Mouse (Mus musculus) erythroid progenitor cell, adult 5-6 weeks (primary cell): Measurements from ENCODE around the gene Sult6b2. TPM values are rescaled to one million over a fixed set of nuclear protein-coding genes. Genes with fewer than 3 reads are reported as not detected.

ENCODE experiments used
- ATAC-seq: replicated peaks from 2 replicates; pipeline ENCODE4 v1.8.0; 2016; ENCODE audit warnings: moderate number of reproducible peaks, mild to moderate bottlenecking, moderate TSS enrichment, inconsistent platforms; ENCODE audit not compliant: poor library complexity, low FRiP score, severe bottlenecking
- total RNA-seq, 2 experiments: library from RNA; stranded (forward) in 1 of 2; stranded (reverse) in 1 of 2; fragments of 150-400 nt in 1 of 2; fragments of 186-747, 209-891 nt in 1 of 2; gene quantifications; 2 replicates each; pipeline versions ENCODE4 v1.2.3 to v1.2.4; 2015 to 2017; ENCODE audit warnings: low replicate concordance in 2 of 2

Sult6b2 gene
- total RNA-seq, 2 experiments from 2014 or later, result not detected

DNA sequence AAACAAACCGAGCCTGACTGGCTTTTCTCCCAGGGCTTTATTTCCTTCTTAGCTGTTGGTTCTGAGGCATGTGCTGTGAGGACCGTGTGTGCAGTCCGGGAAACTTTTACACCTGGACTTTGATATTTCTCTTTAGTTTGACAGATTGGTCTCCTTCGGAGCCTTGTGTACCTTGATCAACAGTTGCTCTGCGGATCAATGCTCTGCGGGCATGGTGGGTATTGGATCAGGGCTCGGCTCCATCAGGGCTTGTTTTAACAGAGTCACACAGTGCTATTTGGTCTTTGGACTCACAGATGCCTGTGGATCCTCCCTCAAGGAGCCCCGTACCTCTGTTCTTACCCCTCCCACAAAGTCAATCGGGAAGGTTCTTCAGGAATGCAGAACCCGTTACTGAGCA, 9.7 kb upstream of the Sult6b2 start:
- no peak for ATAC-seq

DNA sequence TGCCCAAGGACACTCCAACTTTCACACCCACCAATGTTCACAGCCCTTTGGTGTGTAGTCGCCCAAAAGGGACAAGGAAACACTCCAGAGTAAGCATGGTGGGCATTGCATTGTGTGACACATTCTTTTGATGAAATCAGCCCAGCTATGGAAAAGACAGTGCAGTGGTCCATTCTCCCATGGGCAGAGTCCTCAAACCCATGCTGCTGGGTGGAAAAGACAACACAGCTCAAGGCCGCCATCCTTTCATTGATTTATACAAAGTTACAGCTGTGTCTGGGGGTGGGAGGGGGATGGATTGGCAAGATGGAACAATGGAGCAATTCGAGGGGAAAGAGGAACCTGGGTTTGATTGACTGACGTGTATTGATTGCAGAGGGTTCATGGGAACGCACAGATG, 8.7 kb upstream of the Sult6b2 start:
- ATAC-seq, result no peak

DNA sequence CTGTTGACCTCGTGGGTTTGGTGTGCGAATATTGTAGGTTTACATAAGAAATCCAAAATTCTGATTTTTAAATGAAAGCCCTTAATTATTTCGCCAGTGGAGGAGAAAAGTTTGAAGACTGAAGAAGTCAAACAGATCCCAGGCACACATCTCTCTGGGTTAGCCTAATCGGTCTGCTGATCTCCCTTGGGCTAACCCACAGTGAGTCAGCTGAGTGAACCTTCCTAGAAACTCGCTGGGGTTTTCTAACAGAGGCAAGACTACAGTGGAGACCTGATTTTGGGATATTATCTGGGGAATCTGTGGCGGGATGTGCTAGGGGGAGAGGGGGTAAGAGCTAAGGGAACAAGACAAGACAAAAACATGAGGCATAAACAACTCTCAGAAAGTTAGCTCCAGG, 5.9 kb upstream of the Sult6b2 start:
- no peak for ATAC-seq

DNA sequence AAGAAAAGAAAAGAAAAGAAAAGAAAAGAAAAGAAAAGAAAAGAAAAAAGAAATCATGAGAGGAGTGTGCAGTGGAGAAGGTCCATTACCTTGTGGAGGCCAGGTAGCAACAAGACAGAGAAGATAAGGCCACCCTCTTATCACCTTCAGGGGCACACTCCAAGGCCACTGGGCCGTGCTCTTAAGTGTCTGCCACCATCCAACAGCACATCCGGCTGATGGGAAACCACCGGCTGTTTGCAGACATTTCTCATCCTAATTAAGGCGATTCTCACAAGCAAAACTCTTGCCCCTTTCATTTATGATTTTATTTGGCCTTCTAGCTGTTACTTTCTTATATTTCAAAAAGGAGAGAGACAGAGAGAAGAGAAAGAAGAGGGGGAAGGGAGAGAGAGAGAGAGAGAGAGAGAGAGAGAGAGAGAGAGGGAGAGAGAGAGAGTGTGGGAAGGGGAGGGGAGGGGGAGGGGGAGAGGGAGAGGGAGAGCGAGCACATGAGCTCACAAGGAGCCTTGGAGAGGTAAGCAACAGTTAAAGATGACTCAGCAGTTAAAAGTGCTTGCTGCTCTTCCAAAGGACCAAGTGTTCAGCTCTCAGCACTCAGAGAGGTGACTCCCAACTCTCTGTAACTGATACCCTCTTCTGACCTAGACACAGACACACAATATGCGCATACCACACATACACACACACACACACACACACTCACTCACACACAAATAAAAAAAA, 5.2 kb upstream of the Sult6b2 start:
- no peak for ATAC-seq

DNA sequence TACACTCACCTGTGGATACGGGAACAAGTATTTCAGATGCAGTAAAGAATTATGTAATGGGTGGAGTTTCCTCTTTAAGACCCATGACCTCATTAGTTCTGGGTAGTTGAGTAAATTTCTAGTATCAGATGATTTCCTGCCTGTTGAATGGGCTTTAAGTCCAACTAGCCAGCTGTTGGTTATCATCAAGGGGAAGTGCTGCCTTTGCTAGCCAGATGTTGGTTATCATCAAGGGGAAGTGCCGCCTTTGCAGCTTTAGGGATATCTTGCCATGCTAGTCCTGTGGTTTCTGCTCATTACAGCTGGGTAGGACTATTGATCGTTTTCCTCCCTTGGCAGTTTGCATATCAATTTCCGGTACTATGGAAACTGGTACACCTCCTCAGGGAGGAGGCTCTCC, 2.0 kb upstream of the Sult6b2 start:
- ATAC-seq, result no peak

DNA sequence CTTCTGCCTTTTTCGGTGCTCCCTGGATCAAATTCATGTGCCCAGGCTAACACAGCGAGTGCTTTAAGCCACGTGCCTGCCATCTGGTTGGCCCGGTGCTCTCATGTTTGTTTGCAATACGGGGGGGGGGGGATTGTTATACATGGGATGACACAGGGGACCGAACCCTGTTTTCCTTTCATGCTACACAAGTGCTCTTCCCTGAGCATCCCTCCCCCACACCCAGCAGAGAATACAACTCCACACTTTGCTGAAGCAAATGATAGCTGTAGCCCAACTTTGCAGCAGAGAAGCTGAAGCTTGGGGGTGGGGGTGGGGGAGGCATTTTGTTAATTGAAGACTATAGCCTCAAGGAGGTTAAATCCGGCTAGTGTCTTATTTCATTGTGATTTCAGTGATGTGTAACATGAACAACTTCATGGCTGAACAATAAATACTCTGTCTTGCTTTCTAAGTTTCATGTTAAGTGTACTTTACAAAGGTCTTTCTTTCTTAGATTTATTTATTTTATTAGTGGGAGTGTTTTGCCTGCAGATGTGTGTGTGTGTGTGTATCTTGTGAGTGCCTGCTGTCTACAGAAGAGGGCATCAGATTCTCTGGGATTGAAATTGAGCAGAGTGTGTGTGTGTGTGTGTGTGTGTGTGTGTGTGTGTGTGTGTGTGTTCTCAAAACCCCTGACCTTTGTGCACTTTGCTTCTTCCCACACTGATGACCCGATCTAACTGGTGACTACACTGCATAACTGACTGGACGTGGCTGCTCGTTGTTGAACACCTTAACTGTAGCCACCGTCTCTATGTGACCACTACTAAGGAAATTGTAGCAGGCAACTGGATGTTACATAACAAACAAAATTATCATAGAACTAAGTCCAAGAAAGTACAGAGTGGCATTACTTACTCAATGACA, 1.4 kb downstream of the Sult6b2 start:
- ATAC-seq, result no peak

DNA sequence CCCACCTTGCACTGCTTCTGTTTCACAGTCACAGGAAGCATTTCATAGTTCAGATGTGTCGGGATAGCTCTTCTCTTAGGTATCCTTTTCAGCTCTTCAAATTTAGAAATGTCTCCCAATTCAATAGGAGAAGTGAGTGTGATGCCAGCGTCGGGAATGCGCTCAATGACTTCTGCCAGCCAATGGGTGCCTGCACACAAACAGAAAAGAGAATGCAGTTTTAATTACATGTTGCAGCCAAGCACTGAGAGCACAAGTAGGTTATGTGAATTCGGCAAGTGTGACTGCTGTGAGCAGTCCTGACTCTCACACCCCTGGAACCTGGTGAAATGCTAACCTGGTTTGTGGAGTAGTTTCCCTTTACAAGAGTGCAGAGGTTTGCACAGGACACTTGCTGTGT, 2.6 kb downstream of the Sult6b2 start:
- ATAC-seq, result no peak

DNA sequence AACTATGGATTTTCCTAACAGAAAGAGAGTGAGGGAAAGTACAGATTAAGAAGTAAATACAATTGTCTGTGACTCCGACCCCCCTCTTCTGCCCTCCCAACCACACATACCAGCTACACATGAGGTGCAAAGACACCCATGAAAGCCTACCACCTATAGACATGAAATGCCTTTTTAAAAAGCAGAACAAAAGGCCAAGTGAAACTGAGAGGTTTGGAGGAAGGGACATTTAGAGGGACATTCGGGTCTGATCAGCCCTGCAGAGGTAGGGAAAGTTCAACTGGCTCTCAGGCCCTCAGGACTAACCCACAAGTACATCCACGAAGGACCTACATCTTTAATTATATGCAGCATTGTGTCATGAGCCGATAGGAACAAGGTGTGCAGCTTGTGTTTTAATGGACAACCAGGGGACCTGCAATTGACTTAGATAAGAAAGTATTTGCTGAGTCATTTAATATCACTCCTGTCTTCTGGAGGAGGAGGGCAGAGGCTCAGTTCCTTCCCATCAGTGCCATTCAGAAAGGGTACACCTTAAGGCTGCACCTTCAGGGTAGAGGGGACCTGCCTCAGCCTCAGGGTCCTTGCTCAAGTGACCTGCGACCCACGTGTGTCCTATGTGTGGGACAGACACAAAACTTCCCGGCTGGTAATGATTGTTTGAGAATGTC, 4.5 kb downstream of the Sult6b2 start:
- ATAC-seq, result 0 out of 2 replicates have a peak, but pooled peaks have one; percentile 34

DNA sequence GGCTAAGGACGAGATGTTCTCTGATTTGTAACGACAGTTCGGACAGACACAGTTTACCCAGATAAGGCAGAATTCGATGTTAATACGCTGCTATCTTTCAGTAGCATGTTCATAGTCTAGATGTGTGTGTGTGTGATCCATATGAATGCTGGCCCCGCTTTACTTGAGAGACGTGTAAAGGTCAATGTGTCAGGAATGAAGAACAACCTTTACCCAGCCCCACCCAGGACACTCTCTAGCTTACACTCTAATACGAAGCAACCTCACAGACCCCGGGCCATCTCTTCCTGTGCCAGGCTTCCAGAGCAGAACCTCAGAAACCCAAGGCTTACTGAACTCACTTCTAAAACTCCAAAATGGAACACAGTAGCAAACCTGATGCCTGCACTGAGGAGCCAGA, 5.5 kb downstream of the Sult6b2 start:
- ATAC-seq, result no peak

DNA sequence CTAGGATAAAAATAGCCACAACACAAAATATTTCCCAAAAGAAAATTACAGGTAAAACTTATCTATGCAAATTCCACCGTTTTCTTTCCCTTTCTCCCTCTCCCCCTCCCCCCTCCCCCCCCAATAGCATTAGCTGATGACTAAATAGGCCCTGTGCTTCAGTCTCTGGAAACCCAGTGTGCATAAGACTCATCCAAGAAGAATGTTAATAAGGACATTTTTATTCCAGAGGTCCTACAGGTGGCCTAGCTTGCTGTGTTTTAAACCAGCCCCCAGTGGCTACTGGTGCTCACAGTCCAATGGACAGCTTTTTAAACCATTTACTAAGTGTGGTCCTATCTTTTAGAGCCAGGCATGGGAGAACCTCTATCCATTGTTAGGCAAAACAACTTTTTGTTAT, 6.3 kb downstream of the Sult6b2 start:
- ATAC-seq, result no peak

DNA sequence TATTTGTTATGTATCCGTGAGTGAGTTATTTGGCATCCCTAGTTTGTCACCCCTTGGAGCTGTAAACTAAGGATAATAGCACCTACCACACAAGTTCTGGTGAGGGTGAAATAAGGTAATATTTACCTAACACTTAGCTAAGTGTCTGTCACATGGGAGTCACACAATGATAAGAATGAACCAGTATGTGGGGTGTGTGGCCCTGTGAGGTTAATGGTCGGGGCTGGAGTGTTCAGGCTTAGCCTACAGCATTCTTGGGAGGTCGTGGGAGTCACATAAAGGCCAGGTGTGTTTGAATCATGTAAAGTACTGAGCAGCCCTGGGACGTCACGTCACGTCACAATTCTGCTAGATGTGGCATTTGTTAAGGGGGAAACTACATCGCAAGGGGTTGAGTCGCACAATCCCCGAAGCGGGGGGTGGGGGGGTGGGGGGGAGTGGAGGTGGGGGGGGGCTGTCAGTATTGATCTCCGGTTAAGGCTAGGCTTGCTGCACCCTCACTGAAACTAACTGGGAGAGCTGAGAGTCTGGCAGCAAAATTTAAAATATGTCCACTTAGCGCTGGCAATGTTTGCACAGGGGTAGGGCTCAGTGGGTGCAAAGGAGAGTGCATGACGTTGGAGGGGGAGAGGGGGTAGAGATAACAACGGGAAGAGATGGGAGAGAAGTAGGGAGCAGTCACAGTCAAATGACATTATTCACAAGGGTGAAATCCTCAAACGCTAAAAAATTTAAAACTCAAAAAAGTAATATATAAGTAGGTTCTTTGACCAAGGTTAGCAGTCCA, 8.5 kb downstream of the Sult6b2 start:
- ATAC-seq, result no peak

DNA sequence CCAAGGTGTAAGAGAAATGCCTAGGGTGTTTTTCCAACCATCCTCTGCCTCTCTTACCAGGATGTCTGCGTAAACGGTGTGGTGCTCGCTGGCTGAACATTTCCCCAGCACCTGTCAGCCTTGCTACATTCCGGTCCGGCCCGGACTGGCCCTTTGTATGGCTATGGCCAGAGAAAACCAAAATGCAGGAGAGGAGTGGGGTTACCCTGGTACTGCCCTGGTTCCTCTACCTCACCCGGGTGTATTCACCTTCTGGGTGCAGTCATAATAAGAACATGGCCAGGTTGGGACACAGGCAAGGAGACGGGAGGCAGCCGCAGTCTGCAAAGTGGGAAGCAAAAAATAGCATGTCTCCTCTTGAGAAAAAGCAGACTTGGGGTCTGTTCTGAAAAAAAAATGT, 9.2 kb downstream of the Sult6b2 start:
- ATAC-seq, result no peak

DNA sequence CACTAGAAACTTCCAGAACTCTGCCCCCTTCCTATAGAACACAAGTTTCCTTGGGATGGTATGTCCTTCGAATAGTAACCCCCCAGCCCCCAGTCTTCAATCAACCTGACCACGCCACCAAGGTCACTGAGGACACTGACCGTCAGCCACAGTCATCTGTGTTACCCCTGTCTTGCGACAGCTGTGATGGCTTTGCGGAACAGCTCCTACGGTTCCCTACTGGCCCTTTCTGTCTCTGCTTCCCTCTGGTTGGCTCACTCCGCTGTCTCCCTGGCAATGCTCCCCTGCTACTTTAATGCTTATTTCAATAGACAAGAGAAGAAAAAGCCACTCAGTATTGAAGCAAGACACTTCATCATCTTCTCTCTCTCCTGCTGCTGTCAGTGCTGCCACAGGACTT, 10.8 kb downstream of the Sult6b2 start:
- ATAC-seq, result no peak

DNA sequence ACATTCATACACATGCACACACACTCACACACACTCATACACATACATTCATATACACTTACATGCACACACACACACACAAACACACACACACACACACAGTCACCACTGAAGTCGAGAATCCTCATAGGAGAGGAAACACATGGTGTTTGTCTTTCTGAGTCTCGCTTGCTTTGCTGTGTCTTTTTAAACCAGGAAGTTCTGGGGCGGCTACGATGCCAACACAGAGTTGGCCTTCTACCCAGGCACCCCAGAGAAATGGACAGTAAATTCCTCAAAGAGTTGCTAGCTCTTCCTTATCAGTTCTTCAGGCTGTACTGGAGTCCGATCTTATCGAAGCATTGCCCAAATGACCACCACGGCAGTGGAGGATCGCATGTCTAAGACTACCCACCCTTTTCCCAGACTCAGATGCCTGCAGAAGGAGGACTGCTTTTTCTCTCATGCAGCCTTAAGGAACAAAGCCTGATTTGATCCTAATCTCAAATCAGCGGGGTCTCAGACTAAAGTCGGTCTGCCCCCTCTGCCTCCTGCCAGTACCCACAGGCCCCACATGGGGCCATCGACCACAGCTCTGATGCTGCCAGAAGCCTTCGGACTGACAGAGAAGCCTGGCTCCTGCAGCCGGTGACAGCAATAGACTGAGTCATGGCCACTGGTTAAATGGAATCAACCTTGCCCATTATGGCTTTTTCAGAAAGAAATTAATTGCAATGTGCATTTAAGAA, 11.9 kb downstream of the Sult6b2 start:
- ATAC-seq, result no peak

DNA sequence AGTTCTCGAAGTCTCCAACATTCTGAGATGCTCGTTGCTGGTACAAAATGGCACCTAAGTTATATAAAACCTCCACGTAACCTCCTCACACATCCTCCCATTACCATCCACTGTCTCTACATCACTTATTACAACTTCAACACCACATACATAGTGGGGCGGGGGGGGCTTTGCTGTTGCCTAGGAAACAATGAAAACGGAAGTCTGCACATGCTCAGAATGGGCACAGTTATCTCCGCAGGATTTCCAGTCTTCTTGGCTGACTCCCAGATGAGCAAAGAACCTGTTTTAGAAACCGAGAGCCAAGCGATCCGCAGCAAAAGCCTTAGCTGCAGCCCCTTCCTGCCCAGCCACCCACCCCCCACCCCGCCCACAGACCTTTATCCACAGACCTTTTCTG, 14.6 kb downstream of the Sult6b2 start:
- ATAC-seq, result no peak

DNA sequence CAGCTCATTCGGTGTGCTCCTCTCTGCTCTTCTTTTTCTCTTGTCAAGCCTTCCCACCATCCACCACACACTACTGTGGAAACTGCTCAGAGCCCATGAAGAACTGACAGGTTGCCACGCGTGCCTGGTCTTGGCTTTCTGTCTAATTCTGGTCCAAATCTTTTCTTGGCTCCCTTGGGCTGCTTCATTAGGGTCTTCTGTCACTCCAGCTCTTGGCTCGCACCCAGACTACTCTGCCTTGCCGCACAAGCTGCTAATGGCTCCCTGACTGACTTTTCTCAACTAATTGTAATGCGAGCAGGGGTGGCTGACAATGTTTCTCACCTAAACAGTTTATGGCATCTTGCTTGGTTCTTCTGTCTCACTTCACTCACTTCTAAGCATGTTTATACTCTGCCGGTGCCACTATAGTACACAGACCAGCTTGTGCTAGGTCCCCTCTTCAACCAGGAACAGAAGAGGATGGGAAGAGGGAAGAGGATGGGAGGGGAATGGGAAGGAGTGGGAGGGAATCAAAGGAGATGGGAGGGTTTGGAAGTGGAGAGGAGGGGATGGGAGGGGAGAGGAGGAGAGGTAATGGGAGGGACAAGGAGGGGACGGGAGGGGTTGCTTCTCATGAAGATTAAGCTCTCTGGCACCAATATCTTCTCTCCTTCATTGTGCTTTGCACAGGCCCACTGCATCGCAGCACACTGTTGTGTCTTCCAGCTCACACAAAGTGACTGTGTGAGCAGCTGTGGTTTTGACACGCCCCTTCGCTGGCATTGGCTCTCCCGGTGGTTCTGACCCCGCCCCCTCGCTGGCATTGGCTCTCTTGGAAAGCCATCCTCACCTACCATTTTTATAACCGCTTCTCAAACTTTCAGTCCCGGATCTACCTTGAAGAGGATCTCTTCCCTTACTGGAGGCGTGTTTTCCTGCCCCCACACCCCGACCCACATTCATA, 16.0 kb downstream of the Sult6b2 start:
- ATAC-seq, result no peak

DNA sequence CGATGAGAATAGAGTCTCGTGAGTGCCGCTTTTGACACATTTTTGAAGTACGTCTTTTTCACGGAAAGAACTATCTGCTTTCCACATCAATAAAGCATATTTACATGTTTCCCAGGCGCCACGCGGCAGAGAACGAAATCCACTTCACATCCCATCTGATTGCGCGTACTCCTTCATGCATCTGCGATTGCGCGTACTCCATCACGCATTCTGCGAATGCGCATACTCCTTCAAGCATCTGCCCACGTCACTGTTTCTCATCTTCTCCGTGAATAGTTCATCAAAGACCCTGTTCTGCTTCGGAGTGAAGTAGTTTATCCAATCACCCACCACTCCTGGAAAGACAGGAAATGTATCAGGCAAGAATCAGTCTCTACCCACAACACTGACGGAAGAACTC, 18.2 kb downstream of the Sult6b2 start:
- no peak for ATAC-seq

DNA sequence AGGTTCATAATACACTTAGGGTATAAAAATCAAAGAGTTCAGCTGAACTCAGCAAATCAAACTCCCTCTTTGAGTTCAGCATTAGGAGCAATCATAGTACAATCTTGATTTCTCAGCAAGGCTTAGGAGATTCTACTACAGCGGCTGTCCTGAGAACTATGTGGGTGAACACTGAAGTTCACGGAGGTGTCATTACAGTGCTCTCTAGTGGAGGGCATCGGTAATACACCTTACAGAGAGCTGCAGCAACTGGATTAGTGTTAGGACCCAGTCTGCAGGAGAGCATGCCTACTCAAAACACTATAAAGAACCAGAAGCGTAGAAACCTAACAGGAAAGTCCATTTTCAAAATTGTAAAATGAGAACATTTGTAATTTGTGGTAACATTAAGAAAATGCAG, 19.0 kb downstream of the Sult6b2 start:
- ATAC-seq, result peak; percentile 75
